Mouse (Mus musculus): Measurements from ENCODE around the gene Otud4. TPM values are rescaled to one million over a fixed set of nuclear protein-coding genes. Genes with fewer than 3 reads are reported as not detected.

The Otud4 gene
- polyA plus RNA-seq (2015; fragmentation: Nextera tagmentation; extraction: Ambion mirVana), result 8.6 and 8.8 TPM in 2 replicates

DNA sequence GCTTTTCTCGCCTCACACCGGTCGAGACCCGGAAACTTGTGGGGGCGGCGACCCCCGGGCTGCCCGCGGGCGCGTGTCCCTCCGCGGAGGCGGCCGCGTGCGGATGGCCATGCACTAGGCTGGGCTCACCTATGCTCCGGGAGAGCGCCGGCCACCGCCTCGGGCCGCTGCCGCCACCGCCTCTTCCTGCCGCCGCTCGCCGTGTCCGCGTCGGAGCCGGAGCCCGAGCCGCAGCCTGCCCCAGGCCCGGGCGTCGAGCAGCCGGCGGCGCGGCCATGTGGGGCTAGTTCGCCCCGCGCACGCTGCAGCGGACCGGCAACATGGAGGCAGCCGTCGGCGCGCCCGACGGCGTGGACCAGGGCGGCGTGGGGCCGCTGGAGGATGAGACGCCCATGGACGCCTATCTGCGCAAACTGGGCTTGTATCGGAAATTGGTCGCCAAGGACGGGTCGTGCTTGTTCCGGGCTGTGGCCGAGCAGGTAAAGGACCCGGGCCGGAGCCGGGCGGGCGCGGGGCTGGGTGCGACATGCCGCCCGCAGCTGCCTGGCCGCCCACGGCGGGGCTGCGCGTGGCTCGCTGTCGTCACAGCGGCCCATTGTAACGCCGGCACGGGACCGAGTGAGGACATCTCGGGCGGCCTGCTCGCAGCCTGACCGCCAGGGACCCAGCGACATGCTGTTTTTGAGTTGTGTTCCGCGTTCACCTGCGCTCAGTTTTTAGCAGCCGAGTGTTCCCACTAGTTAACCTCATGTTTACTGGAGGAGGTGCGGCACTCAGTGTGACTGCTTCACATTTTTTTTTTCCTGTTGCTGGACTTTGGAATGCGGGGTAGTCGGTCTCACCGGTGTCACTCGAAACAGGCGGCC is at the start of gene Otud4:
Otud4 (plus strand) TSS at position 33 of the 866 bp plus-strand sequence.

GRCm38 (mm10) chr8:79711064-79711961 is 71.9 kb downstream of the Otud4 start, which contains the start of the genes Abce1 and Anapc10:
Gene Abce1 (minus strand): TSS chr8:79711740.
Gene Anapc10 (plus strand): TSS chr8:79711820.

Other genes with a start within 250 kb of the Otud4 start
- 8.7 and 11.3 TPM in 2 replicates for gene Smad1, start 240.1 kb upstream of the Otud4 start, polyA plus RNA-seq (2015; fragmentation: Nextera tagmentation; extraction: Ambion mirVana)
- gene Abce1, start 72.1 kb downstream of the Otud4 start, polyA plus RNA-seq (2015; fragmentation: Nextera tagmentation; extraction: Ambion mirVana), result 47.0 and 47.7 TPM in 2 replicates
- 25.7 and 31.6 TPM in 2 replicates for gene Anapc10, start 72.2 kb downstream of the Otud4 start, polyA plus RNA-seq (2015; fragmentation: Nextera tagmentation; extraction: Ambion mirVana)

All from spleen, postnatal 0 days (tissue).